Mouse (Mus musculus): Measurements from ENCODE around the gene Plcl2.
"Not testable (repeated sequence)": the region's sequence is repeated elsewhere in the genome, so short reads cannot be mapped to it uniquely, and the experiment has no call there.

Gene Plcl2

DNA sequence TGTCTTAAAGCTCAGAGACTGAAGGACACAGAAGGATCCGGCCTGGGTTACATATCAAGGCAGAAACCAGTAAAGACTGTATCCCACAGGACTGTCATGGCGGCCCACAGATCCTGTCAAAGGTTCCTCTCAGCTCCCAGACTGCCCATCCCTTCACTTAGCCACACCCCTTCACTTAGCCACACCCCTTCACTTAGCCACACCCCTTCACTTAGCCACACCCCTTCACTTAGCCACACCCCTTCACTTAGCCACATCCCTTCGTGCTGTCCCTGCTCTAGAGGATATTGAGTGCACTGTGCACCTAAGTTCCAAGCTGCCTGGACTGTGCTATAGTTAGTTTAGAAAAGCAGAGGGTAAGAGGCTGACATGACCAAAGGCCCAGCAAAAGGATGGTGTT, 118.5 kb downstream of the Plcl2 start:
- DNase-seq, result no peak

GRCm38 (mm10) chr17:50628716-50629115, 119.5 kb downstream of the Plcl2 start:
- peak; percentile 22 for DNase-seq

GRCm38 (mm10) chr17:50630992-50631391, 121.8 kb downstream of the Plcl2 start:
- not testable (repeated sequence) for DNase-seq

GRCm38 (mm10) chr17:50634008-50634871, 125.0 kb downstream of the Plcl2 start:
- no peak for DNase-seq

DNA sequence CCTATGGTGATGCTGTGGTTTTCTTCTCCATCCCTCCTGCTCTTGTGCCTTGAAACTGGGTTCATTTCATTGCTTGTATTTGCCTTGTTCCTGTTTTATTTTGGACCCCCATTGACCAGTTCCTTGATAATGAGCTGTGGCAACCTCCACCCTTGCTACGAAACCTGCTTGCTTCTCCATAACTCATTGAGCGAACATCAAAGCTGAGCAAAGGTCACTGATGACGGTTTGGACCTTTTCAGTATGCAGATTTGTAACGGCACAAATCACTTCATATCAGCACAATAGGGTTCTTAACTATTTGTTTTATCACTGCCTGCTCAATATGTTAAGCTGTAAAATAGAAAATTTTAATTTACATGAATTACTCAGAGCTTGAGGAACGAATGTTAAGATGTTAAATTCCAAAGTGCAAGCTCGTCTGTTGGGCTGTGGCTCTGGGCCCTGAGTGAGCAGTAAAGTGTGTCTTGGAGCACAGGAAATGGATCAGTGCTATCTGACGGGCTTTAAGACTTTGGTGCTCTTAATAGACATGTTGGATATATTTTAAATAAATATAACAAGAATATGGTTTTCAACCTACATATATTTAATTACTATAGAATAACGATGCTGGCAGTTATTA, 126.9 kb downstream of the Plcl2 start:
- no peak for DNase-seq

DNA sequence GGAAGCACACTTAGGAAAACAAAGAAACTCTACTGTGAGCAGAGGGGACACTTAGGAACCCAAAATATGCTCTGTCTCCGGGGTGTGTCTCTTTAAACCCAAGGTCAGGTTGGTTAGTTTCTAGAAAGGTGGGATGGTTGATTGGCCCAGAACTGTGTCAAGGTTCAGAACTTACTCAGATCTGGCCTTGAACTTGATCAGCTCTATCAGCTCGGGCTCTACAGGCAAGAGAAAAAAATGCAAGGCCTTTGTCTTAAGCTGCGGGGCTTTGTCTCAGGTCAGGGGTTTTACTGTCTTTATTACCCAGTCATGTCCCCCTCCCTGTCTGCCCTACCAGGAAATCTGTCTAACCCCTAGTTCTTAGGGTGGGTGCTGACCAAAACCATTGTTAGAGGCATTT, 129.6 kb downstream of the Plcl2 start:
- no peak for DNase-seq

GRCm38 (mm10) chr17:50641076-50641610, 131.9 kb downstream of the Plcl2 start:
- no peak for DNase-seq

DNA sequence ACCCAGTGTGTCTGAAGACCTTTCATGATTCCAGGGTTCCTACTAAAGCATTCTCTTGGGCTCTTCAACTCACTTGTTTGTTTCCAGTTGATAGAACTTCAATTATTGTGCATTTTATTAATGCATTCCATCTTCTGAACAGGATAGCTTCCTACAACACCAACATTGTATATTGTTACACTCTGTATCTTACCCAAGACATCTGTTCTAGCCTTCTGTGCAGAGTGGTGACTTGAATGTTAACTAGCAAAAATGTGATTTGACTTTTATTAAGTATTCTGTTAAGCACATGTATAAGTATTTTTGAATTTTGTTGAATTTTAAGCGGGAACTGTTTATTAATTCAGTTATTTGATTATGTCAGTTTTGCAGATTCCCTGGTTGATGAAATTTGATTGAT, 132.7 kb downstream of the Plcl2 start:
- DNase-seq, result no peak

GRCm38 (mm10) chr17:50643356-50643755, 134.2 kb downstream of the Plcl2 start:
- DNase-seq, result no peak

- peak; percentile 24 for DNase-seq
Measured at GRCm38 (mm10) chr17:50643989-50644388, 134.8 kb downstream of the Plcl2 start.

- not testable (repeated sequence) for DNase-seq
Measured at GRCm38 (mm10) chr17:50648141-50648540, 138.9 kb downstream of the Plcl2 start.

- no peak for DNase-seq
Measured at GRCm38 (mm10) chr17:50648757-50649419, 139.7 kb downstream of the Plcl2 start.

DNA sequence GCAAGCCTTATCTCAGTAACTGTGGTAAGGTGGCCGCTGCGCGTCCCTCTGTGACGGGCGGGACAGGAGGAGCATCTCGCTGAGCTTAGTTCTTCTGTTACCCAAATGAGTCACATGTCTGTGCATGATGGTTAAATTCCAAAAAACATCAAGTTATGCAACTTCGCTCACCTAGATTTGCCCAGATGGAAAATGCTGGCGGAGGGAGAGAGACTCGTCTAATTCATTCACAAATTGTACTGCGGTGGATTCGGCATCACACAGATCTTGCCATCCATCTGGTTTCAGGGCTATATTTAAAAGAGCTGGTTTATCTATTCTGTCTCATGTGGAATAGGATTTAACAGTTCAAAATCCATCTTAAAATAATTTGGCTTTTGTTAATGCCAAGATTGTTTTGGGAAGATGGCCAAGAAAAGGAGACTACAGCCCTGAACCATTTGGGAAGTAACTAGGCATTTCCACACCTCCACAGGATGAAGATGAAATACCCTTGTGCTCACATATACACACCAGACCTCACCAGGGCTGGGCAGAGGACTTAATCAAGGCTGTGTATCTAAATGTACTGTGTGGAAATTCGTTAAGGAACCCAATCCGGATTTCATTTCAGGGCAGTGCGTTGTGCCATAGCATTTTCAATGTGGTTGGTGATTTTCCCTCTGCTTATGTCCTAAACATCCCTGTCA, 141.5 kb downstream of the Plcl2 start:
- DNase-seq, result no peak

- DNase-seq, result no peak
Measured at GRCm38 (mm10) chr17:50654741-50655415, 145.7 kb downstream of the Plcl2 start.

DNA sequence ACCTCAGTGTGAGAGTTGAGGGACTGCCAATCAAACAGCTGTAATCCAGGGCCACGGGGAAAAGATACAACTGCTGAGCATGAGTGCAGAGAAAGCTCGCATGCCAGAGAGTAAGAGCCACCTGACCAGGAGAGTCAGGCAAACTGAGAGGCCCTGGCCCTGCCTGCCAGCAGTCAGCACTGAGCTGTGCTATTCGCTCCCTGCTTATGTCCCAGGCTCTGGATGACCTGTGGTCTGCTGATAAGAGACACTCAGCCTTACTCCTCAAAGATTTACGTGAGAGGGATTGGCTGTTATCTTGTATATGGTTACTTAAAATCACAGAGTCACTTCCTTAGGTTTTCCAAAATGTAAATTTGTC, 146.2 kb downstream of the Plcl2 start:
- no peak for DNase-seq

DNA sequence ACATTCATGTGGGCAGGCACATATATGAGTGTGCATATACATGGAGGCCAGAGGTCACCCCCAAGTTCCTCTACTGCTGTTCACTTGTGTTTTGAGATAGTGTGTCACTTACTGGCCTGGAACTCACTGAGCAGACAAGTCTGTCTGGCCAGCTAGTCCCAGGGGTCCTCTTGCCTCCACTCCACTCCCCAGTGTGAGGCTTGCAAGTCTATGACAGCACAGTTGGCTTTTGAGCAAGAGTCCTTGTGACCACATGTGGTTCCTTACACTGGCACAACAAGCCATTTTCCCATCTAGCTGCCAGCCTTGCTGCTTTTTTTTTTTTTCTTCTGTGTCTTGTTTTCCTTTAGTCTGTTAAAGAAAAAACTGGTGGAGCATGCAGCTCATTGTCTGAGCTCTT, 148.1 kb downstream of the Plcl2 start:
- DNase-seq, result no peak

- no peak for DNase-seq
Measured at GRCm38 (mm10) chr17:50658901-50659300, 149.7 kb downstream of the Plcl2 start.

GRCm38 (mm10) chr17:50667596-50667995, 158.4 kb downstream of the Plcl2 start:
- no peak for DNase-seq

DNA sequence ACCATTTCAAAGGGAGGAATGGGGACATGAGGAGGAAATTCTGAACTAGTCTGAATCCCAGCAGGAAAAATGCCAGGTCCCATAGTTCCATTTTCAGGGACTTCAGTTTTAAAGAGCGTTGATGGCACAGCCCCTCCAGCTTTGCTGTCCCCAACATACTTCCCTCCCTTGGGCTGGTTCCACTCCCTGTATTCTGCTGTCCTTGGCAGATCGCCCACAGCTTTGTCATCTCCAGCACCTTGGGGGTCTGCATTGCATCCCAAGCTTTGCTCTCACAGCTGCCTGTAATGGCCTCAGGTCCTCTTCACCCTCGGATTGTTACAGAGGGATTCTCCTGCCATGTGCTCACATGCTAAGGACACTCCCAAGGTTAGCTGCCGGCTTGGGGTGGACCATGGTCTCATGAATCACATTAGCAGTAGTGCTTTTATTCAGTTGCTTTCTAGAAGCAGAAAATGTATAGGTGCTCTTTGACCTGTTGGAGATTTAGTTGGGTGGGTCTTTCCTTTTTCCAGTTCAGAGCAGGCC, 159.5 kb downstream of the Plcl2 start:
- no peak for DNase-seq

DNA sequence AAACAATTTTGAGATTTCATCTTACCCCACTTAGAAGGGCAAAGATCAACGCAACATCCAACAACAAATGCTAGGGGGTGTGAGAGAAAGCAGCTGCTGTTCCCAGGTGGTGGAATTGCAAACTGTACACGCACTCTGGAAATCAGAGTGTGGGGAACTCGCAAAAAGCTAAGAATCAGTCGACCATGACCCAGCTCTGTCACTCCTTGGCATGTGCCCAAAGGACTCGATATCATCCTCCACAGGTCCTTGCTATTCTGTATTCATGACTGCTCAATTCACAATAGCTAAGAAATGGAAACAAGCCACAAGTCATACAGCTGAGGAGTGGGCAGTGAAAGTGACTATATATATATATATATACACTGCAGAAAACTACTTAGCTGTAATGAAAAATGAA, 162.2 kb downstream of the Plcl2 start:
- DNase-seq, result no peak

DNA sequence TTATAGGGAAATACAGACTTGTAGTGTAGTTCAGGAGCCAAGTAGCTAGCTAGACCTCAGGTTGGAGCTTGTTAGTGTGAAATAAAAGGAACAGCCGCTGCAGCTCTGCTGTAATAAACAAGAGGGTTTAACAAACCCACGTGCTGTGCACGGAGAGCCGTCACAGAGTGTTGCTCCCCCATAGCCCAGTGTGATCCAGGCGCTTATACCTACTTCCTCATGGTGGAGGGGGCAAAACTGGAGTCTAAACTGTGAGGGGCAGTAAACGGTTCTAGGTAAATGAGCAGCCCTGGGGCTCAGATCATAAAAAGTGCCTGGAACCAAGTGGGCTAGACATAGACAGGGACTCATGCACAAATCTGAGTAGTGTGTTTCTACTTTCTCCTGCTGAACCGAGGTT, 165.4 kb downstream of the Plcl2 start:
- no peak for DNase-seq

GRCm38 (mm10) chr17:50675231-50675630, 166.0 kb downstream of the Plcl2 start:
- no peak for DNase-seq
